Mouse (Mus musculus): ENCODE results near the gene Arrb1.

Gene Arrb1

DNA sequence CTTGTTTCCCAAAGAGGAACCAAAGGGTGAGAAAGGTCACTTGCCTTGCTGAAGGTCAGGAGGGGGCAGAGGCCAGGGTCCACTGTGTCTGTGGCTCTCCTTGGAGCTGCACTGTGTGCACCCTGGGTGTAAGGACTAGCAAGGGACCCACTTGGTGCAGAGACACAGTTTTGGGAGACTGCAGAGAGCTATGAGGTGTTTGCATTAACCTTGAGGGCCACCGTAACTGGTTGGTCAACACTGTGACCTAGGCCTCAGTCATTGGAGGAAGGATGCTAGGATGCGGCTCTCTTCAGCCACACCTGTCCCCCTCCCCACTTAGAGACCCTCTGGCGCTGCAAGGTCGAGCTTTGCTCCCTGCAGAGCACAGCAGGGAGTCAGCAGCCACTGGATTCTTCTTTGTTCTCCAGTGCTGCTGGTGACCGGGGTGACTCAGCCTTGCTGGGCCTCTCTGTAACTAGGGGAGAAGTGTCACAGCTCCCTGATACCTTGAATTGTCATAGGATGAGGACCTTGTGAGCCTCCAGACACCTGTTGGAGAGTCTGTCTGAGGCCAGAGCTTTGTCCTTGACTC, 2.0 kb downstream of the Arrb1 start:
- no peak for DNase-seq (ENCODE audit: low read depth, low spot score)

DNA sequence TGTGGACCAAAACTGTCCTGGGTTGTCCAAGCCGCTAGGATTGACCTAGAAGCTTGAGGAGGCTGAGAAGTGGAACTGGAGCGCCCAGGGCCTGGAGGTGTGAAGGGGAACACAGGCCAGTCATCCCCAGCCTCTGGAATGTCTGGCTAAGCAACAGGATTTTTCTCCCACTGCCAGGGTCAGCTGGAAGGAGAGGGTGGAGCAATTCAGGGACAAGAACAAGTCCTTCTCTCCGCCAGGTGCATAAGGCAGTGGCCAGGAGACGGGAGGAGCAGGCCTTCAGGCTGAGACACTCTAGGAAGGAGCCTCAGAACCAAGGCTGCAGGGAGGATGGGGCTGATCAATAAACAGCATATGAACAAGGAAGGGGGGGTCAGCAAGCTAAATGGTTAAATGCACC, 3.2 kb downstream of the Arrb1 start:
- no peak for DNase-seq (ENCODE audit: low read depth, low spot score)

DNA sequence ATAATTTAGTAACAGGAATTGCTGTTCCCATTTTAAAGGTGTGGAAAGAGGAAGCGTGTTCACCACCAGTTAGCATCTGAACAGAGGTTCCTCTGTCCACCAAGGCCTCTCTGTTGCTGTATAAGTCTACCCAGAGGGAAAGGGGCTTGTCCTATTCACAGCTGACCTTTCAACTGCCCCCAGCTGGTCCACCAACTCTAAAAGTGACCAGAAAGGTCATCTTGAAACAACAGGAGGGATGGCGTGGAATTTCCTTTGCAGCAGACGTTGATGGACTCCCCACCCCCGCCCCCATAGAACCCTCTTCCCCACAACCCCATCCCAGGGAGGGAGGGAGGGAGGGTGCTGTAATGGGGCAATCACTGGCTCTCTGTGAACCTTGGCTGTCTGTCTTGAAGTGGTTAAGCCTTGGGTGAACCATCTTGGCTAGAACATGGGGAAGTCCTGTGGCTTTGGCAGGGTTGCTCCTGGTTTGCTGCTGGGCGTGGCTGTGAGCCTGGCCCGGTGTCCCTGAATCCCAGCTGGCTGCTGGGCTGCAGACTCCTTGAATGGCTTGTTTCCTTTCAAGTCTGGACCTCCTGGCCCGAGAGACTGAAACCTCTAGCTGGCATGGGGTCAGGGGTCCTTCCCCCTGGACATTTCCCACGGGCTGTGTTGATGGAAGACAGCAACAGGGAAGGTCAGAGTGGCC, 4.1 kb downstream of the Arrb1 start:
- no peak for DNase-seq (ENCODE audit: low read depth, low spot score)

DNA sequence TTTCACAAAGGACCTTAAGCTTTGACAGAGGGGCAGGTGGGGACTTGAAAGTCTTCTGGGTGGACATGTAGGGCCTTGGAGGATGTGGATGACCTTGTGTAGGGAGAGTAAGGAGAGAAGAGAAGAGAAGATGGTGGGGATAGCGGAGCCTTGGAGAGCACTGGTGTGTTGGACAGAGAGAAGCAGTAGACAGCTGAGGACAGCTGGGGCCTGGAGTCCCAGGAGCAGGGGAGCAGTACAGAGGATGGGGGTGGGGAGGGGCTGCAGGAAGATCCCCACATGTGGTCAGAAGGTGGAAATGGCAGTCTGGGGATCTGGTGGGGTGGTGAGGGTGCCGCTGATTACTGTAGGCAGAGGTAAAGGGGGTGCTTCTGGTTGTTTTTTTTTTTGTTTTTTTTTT, 4.8 kb downstream of the Arrb1 start:
- DNase-seq (ENCODE audit: low read depth, low spot score), result no peak

DNA sequence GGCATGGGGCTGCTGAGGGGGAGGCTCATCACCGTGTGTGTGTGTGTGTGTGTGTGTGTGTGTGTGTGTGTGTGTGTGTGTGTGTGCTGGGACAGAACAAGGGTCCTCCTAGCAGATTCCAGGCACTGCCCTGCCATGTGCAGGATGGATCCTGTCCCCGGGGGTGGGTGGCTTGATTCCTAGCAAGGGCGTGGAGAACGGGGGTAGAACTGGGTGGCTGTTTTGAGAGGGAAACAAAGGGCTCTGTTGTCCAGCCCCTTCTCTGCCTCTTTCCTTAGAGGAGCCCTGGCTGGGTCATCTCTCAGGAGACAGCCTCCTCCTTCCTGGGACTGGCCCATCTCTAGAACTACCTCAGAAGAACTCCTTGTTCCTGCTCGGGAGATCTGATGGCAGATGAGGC, 5.9 kb downstream of the Arrb1 start:
- DNase-seq (ENCODE audit: low read depth, low spot score), result no peak

DNA sequence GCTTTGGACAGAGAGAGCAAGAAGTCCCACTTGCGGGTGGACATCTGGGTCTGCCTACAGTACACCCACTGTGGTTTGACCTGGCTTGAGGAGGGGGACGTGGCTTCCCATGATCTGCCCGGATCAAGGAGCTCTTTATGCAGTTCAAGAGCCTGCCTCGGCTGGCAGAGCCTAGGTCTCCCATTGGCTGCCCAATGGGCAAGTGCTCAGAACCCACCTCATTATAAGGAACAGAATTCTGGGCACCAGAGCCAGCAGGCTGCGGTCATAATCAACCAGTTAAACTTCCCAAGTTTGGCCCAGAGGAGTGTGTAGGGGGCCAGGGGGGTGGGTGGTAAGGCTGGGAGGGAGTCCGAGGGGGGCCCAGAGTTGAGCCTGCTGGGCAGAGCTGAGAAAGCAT, 9.0 kb downstream of the Arrb1 start:
- DNase-seq (ENCODE audit: low read depth, low spot score), result no peak

DNA sequence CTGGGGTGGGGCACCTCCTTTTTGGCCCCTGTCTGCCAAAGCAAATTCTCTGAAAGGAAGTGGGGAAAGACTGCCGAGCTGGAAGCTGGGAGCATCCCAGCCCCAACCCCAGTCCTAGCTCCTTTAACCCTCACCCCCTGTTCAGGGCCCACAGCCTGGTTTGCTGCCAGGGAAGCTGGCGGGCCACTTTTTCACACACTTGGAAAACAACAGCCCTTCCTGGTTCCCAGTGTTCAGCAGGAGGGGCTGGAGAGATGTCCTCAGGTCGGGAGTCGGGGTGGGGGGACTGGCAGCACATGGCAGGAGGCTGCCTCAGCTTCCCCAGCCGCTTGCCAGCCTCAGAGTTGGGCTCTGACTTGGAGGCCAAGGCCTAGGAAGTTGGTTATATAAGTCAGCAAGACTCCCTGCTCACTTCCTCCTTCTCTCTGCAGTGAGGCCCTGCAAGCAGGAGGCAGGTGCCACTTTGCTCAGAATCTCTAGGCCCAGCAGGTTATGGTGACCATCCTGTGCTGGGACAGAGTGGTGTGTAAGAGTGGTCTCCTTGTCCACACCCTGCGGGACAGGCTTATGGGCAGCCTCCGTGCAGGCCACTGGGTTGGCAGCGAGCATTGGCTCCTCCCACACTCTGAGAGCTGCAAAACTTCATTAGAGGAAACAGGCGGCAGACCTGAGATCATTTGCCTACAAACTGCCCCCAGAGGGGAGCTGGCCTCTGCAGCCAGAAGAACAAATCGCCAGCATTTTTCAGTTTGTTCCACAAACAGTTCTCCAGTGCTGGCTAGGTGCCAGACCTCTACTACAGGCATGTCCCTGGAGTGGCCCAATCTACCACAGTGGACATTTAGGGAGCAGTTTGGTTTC, 10.8 kb downstream of the Arrb1 start:
- DNase-seq (ENCODE audit: low read depth, low spot score), result peak; percentile 64

DNA sequence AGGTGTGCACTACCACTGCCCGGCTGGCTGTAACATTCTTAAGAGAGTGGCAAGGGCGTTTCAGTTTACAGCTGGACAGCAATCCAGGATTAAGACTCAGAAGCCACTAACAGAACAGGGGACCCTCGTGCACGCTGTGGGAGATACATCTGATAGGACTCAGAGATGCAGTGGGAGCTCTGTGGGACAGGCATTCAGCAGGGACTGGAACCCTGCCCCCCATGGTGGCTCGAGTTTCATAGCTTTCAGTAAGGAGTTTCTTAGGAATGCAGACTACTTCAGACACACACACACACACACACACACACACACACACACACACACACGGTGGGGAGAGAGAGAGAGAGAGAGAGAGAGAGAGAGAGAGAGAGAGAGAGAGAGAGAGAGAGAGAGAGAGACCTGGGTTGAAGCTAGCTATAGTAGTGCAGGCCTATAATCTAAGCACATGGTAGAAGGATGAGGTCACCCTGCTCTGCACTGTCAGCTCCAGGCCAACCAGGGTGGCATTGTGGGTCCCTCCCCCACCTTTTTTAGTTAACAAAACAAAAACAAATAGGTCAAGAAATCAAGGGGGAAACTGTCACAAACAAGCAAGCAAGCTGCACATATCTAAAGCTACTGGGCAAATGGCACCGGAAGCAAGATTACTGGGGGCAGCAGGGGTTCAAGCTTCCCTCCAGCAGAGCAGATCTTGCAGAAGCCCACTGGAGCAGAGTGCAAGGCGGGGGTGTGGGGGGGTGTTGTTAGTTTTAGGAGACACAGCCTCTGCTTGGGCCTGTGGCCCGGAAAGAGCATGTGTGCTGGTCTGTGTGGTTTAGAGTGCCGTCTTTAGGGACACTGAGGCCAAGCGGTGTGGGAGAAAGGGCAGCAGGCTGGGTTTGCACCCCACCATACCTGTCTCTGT, 12.6 kb downstream of the Arrb1 start:
- no peak for DNase-seq (ENCODE audit: low read depth, low spot score)

DNA sequence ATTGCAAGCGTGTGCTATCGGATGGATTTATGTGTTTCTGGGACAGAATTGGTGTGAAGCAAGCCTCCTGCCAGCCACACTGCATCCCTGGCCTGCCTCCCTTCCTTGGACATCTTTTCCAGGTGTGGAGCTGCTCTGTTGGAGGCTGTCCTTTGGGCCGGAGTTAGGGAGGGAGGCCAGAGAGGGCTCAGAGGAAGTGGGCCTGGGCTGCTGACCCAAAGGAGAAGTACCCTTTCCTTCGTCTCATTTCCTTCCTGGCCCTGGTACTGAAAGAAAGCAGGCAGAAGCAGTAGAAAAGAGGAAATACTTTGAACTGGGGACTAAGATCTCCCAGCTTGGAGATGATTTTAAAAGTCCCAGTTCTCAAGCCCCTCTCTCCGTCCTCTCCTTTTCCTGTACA, 14.4 kb downstream of the Arrb1 start:
- no peak for DNase-seq (ENCODE audit: low read depth, low spot score)

DNA sequence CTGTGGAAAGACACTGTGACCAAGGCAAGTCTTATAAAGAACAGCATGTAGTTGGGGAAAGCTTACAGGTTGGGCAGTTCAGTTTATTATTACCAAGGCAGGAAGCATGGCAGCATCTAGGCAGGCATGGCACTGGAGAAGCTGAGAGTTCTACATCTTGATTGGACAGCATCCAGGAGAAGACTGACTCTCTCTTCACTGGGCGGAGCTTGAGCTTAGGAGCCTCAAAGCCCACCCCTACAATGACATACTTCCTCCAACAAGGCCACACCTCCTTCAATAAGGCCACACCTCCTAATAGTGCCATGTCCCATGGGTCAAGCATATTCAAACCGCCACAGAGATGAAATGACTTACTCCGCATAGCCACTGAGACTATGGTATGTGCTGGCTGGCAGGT, 16.4 kb downstream of the Arrb1 start:
- DNase-seq (ENCODE audit: low read depth, low spot score), result no peak

DNA sequence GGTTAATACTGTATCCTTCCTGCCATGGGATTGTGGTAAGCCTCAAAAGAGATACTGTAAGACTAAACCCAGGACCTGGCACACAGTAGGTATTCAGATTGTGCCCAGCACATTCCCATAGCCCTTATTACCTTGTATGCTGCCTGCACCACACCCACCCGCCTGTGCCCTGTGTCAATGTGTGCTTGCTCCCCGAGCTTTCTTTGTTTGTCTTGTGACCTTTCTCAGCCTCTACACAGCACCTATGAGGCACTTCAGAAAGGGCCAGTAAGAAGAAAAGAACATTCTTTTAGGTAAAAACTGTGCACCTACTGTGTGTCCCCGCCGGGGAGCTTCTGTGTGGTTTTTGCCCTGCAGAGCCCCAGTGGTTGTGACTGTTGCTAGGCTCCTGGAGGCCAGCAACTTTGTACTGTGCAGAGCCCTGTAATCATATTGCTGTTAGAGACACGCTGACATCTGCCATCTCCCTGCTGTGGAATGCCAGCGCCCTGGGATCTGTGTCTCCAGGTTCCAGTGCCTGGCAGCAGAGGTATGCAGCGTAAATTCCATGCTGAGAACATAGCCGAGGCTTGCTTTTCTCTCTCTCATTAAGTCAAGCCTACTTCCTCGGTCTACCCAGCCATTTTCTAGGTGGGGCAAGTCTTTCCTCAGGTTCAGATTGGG, 18.1 kb downstream of the Arrb1 start:
- no peak for DNase-seq (ENCODE audit: low read depth, low spot score)

DNA sequence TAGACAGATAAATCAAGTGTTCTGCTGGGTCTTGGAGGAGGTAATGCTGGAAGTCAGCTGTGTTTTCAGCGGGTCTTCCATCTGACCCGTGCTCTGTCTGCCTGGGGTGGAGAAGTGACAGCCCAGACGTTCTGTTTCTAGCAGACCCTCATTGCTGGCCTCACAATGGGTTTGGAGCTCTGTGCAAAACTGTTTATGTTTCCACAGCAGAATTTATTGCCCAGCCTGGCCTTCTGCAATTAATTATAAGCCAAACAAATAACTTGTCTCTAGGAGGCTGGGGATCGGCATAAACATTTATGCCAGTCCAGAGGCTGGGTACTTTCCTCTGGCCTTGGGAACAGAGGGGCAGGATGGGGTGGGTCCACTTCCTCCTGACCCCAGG, 18.6 kb downstream of the Arrb1 start:
- DNase-seq (ENCODE audit: low read depth, low spot score), result no peak

DNA sequence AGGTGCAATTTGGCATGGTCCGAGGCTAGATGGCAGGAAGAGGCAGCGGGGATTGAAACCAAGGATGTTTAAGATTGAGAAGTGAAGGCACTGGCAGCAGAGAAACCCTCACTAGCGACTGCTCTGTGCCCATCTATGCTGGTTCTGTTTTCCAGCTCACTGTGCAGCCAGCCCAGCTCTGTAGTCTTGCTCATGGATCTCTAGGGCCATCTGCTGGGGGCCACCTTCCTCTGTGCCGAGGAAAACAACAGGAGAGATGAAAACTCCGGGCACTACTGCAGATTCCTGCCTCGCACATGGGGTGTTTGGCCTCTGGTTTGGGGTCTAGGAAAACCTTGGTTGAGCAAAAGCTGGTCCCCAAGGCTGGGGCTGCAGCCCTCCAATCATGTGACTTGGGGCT, 20.6 kb downstream of the Arrb1 start:
- DNase-seq (ENCODE audit: low read depth, low spot score), result peak; percentile 71

DNA sequence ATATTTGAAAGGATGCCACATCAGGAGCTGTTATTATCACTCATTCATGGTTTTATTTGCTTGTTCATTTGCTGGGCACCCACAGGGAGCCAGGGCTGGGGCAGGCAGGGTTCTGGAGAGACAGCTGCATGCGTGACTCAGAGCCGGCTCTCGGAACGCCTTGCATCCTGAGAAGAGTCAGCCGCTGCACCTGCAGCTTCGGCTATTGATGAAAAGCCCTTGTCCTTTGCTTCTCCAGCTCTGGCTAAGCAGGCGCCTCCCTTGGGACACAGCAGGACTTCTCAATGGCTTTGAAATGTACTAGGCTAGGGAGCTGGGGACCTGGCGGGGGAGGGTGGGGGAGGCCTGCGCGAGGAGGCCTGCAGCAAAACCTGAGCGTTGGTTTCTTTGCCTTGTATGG, 23.8 kb downstream of the Arrb1 start:
- no peak for DNase-seq (ENCODE audit: low read depth, low spot score)

DNA sequence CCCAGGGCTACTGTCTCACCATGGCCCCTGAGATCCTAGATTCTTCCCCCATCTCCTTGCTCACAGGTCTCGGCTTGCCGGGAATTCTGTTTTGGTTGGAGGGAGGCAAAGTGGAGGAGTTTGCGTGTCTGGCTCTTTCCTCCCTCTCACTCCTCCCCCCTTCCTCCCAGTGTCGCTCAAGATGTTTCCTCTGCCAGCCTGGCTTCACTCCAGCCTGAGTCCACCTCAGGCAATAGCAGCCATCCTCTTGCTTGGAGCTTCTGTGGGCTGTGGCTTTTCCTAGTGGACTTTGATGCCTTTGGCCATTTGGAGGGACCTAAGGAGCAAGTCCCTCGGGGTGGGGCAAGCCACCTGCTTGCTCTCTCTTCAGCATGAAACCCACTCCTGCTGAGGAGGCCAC, 27.2 kb downstream of the Arrb1 start:
- DNase-seq (ENCODE audit: low read depth, low spot score), result no peak

DNA sequence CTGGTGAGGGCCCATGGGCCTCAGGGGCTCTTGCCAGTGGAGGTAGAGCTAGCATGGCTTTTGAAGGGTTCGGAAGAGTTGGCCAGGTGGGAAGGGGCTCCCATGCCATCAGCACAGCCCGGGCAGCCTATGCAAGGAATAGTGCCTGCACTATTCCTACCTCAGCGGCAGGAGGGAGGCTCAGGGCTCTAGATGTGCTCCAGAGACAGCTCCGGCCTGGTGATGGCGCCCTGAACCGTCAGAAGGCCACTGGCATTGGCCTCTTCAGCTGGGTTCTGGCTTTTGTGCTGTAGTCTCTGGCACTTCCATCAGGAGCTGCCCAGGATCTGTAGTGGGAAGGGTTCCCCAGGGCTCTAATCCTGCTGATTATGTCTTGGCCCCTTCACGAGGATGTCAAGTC, 28.0 kb downstream of the Arrb1 start:
- DNase-seq (ENCODE audit: low read depth, low spot score), result no peak

DNA sequence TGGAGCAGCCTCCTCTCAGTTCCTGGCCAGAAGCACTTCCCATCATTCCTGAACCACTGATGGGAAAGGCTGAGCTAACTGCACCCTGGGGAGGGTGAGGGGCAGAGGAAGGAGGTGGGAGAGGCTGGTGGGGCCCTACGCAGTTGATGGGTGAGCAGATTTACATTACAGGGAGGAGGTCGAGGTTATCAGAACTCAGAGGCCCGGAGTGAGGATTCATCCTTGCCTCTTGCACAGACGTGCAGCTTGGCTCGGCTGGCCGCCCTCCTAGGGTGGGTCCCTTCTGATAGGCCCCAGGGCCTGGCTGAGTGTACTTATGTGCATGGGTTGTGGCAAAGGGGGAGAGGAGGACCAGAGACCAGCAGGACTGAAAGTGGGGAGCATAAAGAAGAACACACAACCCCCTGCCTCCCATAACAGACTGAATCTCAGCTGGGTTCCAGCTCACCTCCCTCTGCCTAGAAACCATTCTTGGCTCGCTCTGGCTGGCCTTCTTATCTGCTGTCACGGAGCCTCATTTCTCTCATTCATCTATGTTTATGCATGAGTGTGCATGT, 30.1 kb downstream of the Arrb1 start:
- no peak for DNase-seq (ENCODE audit: low read depth, low spot score)

DNA sequence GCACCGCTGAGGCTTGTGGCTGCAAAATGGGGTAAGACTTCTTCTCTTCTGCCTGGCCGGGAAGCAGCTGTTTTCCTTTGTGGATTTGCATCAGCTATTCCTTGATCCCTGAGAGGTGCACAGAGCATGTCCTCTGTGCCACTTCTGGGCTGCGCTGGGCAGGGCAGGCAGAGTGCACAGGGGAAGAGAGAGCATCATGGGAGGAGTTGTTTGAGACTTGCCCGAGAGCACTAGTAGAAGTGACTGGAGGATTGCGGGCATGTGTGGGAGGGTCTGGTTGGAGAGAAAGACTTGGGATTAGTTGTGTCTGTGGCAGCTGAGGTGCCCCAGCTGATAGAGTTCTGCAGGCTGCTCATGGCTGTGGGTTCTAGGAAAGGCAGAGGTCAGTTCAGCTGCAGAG, 35.4 kb downstream of the Arrb1 start:
- no peak for DNase-seq (ENCODE audit: low read depth, low spot score)

DNA sequence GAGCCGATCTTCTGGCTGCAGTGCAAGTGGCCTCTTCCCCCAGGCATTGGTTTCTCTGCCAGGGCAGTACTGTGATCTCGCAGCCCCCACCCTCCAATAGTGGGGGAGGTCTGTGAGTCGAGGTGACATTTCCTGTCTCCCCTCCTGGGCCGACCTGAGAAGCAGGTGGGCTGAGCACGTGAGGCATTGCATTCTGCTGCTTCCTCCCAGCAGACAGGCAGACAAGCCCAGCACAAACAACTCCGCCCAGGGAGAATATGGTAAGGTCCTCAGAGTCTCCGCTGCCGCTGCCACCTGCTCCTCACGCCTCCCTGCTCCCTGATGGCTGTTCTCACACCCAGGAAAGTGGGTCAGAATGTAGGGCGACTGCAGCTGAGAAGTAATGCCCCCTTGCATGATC, 37.7 kb downstream of the Arrb1 start:
- peak; percentile 45 for DNase-seq (ENCODE audit: low read depth, low spot score)

DNA sequence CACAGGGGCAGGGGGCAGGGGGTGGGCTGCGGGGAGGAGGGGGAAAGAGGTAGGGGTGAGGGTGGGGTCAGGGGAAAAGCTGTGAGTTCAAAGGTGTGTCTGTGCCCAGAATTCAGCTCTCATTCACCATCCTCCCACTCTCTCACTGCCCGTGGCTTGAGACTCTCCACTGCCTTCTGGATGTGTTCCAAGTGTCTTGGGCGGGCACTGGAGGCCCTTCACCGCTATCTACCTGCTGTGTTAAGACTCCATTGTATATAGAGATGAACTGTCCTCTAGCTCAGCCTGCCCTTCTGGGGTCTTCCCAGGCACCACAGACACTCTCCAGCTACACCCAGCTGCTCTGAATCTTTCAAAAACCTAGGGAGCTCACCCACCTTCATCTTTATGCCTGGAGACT, 38.1 kb downstream of the Arrb1 start:
- no peak for DNase-seq (ENCODE audit: low read depth, low spot score)

DNA sequence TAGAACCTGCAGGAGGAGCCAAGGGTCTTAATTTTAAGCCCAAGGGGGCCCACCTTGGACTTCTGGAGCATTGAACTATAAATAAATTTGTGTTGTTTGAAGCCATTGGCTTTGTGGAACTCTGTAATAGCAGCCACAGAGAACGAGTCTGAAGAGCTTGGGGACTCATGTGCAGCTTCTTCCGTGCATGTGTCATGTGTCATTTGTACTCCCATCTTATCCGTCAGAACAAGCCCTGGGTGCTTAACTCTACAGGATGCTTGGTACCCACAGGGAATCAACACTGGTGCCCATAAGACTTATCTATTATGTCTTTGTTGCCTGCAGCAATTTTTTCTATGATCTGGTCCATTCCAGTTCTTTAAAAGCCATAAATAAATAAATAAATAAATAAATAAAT, 43.0 kb downstream of the Arrb1 start:
- no peak for DNase-seq (ENCODE audit: low read depth, low spot score)

Measured in CD4-positive, CD25-positive, alpha-beta regulatory T cell, adult 2 months (primary cell).